Mouse (Mus musculus): ENCODE data around the gene Adamts1.

Adamts1 gene

GRCm38 (mm10) chr16:85765167-85765566 lies 37.7 kb downstream of the Adamts1 start:
- DNase-seq: no peak

DNA sequence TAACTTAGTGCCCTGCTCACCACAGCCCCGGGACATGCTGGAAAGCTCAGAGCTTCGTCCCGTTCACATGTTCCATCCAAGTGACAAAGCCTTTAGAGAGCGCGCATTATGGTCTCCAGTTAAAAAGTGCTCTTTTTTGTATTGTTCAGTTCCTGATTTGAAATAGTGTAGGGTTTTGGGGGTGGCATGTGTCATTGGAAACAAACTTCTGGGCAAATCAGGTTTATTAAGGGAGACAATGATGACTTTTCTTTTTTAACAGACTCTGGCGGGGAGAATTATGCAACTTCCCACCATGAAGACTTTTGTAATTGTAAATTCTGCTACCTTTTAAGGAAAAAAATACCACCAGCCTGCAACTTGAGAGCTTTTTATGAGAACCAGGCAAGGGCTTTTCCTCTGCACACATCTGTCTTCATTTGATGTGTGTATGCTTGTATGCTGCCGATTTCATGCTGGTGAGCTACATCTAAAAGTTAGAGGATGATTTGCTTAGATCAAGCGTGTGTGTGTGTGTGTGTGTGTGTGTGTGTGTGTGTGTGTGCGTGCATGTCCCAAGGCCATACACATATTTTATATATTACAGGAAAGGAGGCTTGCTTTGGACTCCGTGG lies 40.8 kb downstream of the Adamts1 start:
- no peak for DNase-seq

GRCm38 (mm10) chr16:85760961-85761580 lies 41.8 kb downstream of the Adamts1 start:
- DNase-seq: no peak

DNA sequence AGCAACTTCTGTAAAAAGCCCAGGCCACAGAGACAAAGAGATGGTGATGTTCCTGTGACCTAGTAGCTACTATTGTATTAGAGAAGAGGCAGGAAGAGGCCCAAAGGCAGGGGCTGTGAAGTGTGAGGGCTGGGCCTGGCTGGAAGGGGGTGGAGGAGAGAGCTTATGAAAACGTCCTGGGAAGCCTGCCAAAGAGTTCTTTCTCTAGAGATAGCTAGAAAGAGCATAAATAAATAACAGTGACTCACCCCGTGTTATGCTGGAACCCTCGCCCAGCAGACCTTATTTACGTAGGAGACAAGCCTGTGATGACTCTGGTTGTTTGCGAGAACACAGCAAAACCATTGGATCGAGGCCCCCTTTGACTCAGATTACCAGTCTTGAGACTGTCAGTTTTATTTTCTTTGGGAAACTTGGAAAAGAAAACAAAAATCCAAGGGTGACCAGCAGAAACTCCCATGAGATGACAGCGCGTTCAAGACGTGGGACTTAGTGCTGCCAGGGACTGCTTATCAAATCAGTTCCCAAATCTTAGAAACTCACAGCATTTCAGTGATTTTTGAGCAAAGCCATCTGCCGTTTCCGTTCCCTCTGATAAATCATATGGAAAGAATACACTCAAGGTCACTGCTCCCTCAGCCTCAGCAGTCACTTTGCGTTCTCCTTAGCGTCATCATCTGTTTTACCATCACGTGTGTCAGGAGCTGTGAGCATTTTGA lies 46.7 kb downstream of the Adamts1 start:
- DNase-seq: peak; percentile 63

DNA sequence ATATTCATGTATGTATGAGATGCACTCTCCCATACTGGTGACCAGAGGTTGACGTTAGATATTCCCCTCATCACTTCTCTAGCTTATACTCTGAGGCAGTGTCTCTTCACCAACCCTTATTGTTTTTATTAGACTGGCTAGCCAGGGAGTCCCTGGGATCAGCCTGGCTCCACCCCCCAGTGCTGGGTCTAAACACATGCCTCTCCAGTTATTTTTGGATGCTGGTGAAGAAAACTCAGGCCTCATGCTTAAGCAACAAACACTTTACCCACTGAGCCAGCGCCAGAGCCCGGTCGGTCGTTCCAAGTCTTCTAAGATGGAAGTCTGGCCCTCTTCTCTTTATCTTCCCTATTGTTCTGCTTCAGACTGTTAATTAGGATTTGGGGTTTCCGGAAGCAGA lies 53.6 kb downstream of the Adamts1 start:
- DNase-seq: no peak

- DNase-seq: no peak
Measured at GRCm38 (mm10) chr16:85747589-85748360, 55.1 kb downstream of the Adamts1 start.

DNA sequence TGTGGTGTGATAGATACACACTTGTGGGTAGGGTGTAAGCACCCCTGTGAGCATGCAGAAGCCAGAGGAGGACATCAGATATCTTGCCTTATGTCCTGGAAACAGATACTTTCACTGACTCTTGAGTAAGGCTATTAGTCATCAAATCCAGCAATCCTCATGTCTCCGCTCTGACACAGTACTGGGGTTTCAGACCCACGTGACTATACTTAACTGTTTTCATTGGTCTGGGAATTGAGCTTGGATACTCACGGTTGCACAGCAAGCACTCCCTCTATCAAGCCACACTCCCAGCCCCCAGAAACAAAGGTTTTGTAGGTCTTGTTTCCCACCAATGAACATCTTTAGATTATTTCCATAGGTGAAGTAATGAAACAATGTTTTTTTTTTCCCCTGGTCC lies 56.5 kb downstream of the Adamts1 start:
- DNase-seq: no peak

Measured in right cerebral cortex, adult 18-20 months (tissue).